In genomic region chr15:59174893-59175531, GRCm38 (mm10) we compare ENCODE assay signal across 12 mouse cellular contexts.
DNase-seq lines count a peak whose midpoint lies in the region; ATAC-seq and TF ChIP-seq lines count a peak whose summit lies in the region.
"Had no signal": no experiment of that assay in that cellular context is flagged by ENCODE, and none has a peak within 500 bp of the region (broad histone marks: within the 10 kb centered on the region; RNA-seq: fewer than 3 reads in every experiment).

No protein-coding gene starts in this region.

- no peaks in the 10 kb centered on the region for H3K9me3 ChIP-seq in heart, embryonic 12.5 days (replicated peaks)
- no peaks in the 10 kb centered on the region for H3K9me3 ChIP-seq in lung, postnatal 0 days (ENCODE audit: low read length)
- no peaks in the 10 kb centered on the region for H3K9me3 ChIP-seq in forebrain, embryonic 16.5 days (ENCODE audit: control insufficient read depth, low read length)
- H3K9me3 ChIP-seq in midbrain, embryonic 16.5 days (replicated peaks; ENCODE audit: control insufficient read depth, low read length, poor library complexity, severe bottlenecking), result no peaks in the 10 kb centered on the region
- H3K9me3 ChIP-seq: liver, embryonic 13.5 days had no signal

- 49% methylated on average over 8 of the region's 8 CpGs for WGBS in heart, embryonic 12.5 days
- 41% methylated on average over 8 of the region's 8 CpGs for WGBS in lung, postnatal 0 days
- 70% methylated on average over 8 of the region's 8 CpGs for WGBS in forebrain, embryonic 16.5 days
- WGBS in midbrain, embryonic 16.5 days, result 72% methylated on average over 8 of the region's 8 CpGs

- peaks cover 42% of the 10 kb centered on the region for H3K4me1 ChIP-seq in heart, embryonic 12.5 days (replicated peaks)
- peaks cover 6% of the 10 kb centered on the region; the same call in 1 of the 2 replicates for H3K4me1 ChIP-seq in lung, postnatal 0 days (ENCODE audit: insufficient read depth, low read depth, low read length)
- peaks cover 10% of the 10 kb centered on the region for H3K4me1 ChIP-seq in forebrain, embryonic 16.5 days (replicated peaks; ENCODE audit: control insufficient read depth, insufficient read depth, low read length)
- H3K4me1 ChIP-seq in midbrain, embryonic 16.5 days (ENCODE audit: control insufficient read depth, insufficient read depth, low read length), result peaks cover 7% of the 10 kb centered on the region; the same call in 1 of the 2 replicates

- H3K9ac ChIP-seq in heart, embryonic 12.5 days, result no peak overlapping the region
- no peak overlapping the region for H3K9ac ChIP-seq in lung, postnatal 0 days (replicated peaks; ENCODE audit: low read depth)
- H3K9ac ChIP-seq in forebrain, embryonic 16.5 days (replicated peaks; ENCODE audit: low read depth, low read length), result no peak overlapping the region
- H3K9ac ChIP-seq in midbrain, embryonic 16.5 days (ENCODE audit: low read depth, low read length), result no peak overlapping the region
- H3K9ac ChIP-seq: liver, embryonic 13.5 days had no signal

- no peak overlapping the region for H3K4me3 ChIP-seq in heart, embryonic 12.5 days
- H3K4me3 ChIP-seq in lung, postnatal 0 days (ENCODE audit: low read depth, low read length), result no peak overlapping the region
- H3K4me3 ChIP-seq in forebrain, embryonic 16.5 days (replicated peaks; ENCODE audit: low read length), result no peak overlapping the region
- H3K4me3 ChIP-seq in midbrain, embryonic 16.5 days (ENCODE audit: low read depth, low read length), result no peak overlapping the region
- H3K4me3 ChIP-seq: liver, embryonic 13.5 days; megakaryocyte, embryonic 14.5 days had no signal

- no peak for ATAC-seq in heart, embryonic 12.5 days (ENCODE audit: insufficient number of reproducible peaks, low FRiP score)
- ATAC-seq in lung, postnatal 0 days, result peak; percentile 39
- peak; percentile 31; the same call in 1 of the 2 replicates for ATAC-seq in forebrain, embryonic 16.5 days
- peak; percentile 36; the same call in 1 of the 2 replicates for ATAC-seq in midbrain, embryonic 16.5 days
- ATAC-seq: inflammation-experienced regulatory T-cells, adult 6 months had no signal

- no peaks in the 10 kb centered on the region for H3K27me3 ChIP-seq in heart, embryonic 12.5 days (replicated peaks)
- H3K27me3 ChIP-seq in lung, postnatal 0 days (replicated peaks; ENCODE audit: insufficient read depth, low read length), result no peaks in the 10 kb centered on the region
- no peaks in the 10 kb centered on the region for H3K27me3 ChIP-seq in forebrain, embryonic 16.5 days (replicated peaks; ENCODE audit: control insufficient read depth, insufficient read depth, low read length)
- no peaks in the 10 kb centered on the region for H3K27me3 ChIP-seq in midbrain, embryonic 16.5 days (ENCODE audit: control insufficient read depth, insufficient read depth, low read depth, low read length)
- H3K27me3 ChIP-seq: liver, embryonic 13.5 days had no signal

- no peak for TF ChIP-seq CTCF in lung, postnatal 0 days (IDR thresholded peaks at IDR 0.05)

- no peak for TF ChIP-seq EP300 in lung, postnatal 0 days (IDR thresholded peaks at IDR 0.05)

- no peak overlapping the region for H3K4me2 ChIP-seq in heart, embryonic 12.5 days
- H3K4me2 ChIP-seq in lung, postnatal 0 days (replicated peaks; ENCODE audit: low read depth, low read length), result no peak overlapping the region
- H3K4me2 ChIP-seq in forebrain, embryonic 16.5 days (ENCODE audit: low read length), result no peak overlapping the region
- no peak overlapping the region for H3K4me2 ChIP-seq in midbrain, embryonic 16.5 days (ENCODE audit: low read length)
- H3K4me2 ChIP-seq: liver, embryonic 13.5 days had no signal

- no peak for DNase-seq in heart, adult 8-10 months (ENCODE audit: low spot score)
- DNase-seq in lung, postnatal 0 days (ENCODE audit: low spot score), result no peak
- no peak for DNase-seq in lung, postnatal 14 days
- no peak for DNase-seq in cerebellum, postnatal 10 days
- no peak for DNase-seq in cerebellum, adult 11 months
- DNase-seq: cerebellum, adult 9-11 months; liver, embryonic 13.5 days had no signal

- H3K27ac ChIP-seq in heart, embryonic 12.5 days (ENCODE audit: poor library complexity, severe bottlenecking), result peak overlapping the region; percentile 99
- H3K27ac ChIP-seq in lung, postnatal 0 days (ENCODE audit: low read length), result no peak overlapping the region
- H3K27ac ChIP-seq in forebrain, embryonic 16.5 days (ENCODE audit: low read length), result no peak overlapping the region
- H3K27ac ChIP-seq in midbrain, embryonic 16.5 days (ENCODE audit: low read length), result 0 out of 2 replicates have a peak overlapping the region, but pooled peaks have one; percentile 17
- H3K27ac ChIP-seq: liver, embryonic 13.5 days had no signal

- no peaks in the 10 kb centered on the region for H3K36me3 ChIP-seq in heart, embryonic 12.5 days
- no peaks in the 10 kb centered on the region for H3K36me3 ChIP-seq in lung, postnatal 0 days (ENCODE audit: insufficient read depth, low read length)
- no peaks in the 10 kb centered on the region for H3K36me3 ChIP-seq in forebrain, embryonic 16.5 days (ENCODE audit: control insufficient read depth, insufficient read depth)
- no peaks in the 10 kb centered on the region for H3K36me3 ChIP-seq in midbrain, embryonic 16.5 days (ENCODE audit: control insufficient read depth, insufficient read depth, low read length)
- H3K36me3 ChIP-seq: liver, embryonic 13.5 days had no signal

Comparison
In these comparisons a context has a peak if more than half of its experiments do, and no peak if none do; other contexts are left out.
1. H3K27ac ChIP-seq: peak in heart, embryonic 12.5 days (single experiment) and midbrain, embryonic 16.5 days (single experiment); none in lung, postnatal 0 days (single experiment) and forebrain, embryonic 16.5 days (single experiment).